Mouse (Mus musculus) CH12.LX (cell line): ENCODE results near the gene 4933427D14Rik.

Source experiments
- CTCF ChIP-seq, 2 experiments: IDR thresholded peaks in 1 of 2; conservative IDR thresholded peaks in 1 of 2; 2 replicates each; pipeline ENCODE4 v1.5.1; 2011 to 2012; ENCODE audit warnings: low read depth in 2 of 2, low read length in 2 of 2, improper control_type of control experiment in 1 of 2, inconsistent platforms in 1 of 2, mild to moderate bottlenecking in 1 of 2, moderate library complexity in 1 of 2
- ELF1 ChIP-seq: IDR thresholded peaks from 2 replicates; pipeline ENCODE4 v1.6.1; 2014; ENCODE audit warnings: low read depth, mild to moderate bottlenecking, inconsistent platforms, low read length, improper control_type of control experiment
- EP300 ChIP-seq: IDR thresholded peaks from 2 replicates; pipeline ENCODE4 v1.6.1; 2011; ENCODE audit warnings: low read length, improper control_type of control experiment
- HCFC1 ChIP-seq: IDR thresholded peaks from 2 replicates; pipeline ENCODE4 v1.6.1; 2012; ENCODE audit warnings: low read depth, mild to moderate bottlenecking, inconsistent platforms, low read length, improper control_type of control experiment
- IRF4 ChIP-seq: IDR thresholded peaks from 2 replicates; pipeline ENCODE4 v1.6.1; 2014; ENCODE audit warnings: low read depth, mild to moderate bottlenecking, inconsistent platforms, low read length, improper control_type of control experiment
- JUN ChIP-seq: IDR thresholded peaks from 2 replicates; pipeline ENCODE4 v1.6.1; 2011; ENCODE audit warnings: low read depth, mild to moderate bottlenecking, low read length, improper control_type of control experiment, moderate library complexity; ENCODE audit not compliant: insufficient read depth
- JUND ChIP-seq: conservative IDR thresholded peaks from 2 replicates; pipeline ENCODE4 v1.6.1; 2011; ENCODE audit warnings: low read depth, low read length, improper control_type of control experiment
- KAT2A ChIP-seq: IDR thresholded peaks from 2 replicates; pipeline ENCODE4 v1.6.1; 2012; ENCODE audit warnings: low read length, improper control_type of control experiment, inconsistent platforms; ENCODE audit not compliant: insufficient replicate concordance
- MAZ ChIP-seq: IDR thresholded peaks from 2 replicates; pipeline ENCODE4 v1.6.1; 2012; ENCODE audit warnings: low read depth, mild to moderate bottlenecking, inconsistent platforms, low read length, improper control_type of control experiment, moderate library complexity
- MEF2A ChIP-seq: IDR thresholded peaks from 2 replicates; pipeline ENCODE4 v1.6.1; 2014; ENCODE audit warnings: low read depth, mild to moderate bottlenecking, inconsistent platforms, low read length, improper control_type of control experiment, borderline replicate concordance
- POLR2A ChIP-seq: IDR thresholded peaks from 2 replicates; pipeline ENCODE4 v1.6.1; 2011; ENCODE audit warnings: low read depth, mild to moderate bottlenecking, improper control_type of control experiment, low read length

- TF ChIP-seq EP300, result no peak
- TF ChIP-seq CTCF (conservative IDR thresholded peaks at IDR 0.05 in 1 of 2, IDR thresholded peaks at IDR 0.05 in 1 of 2; ENCODE audit: low read depth in 2 of 2, low read length in 2 of 2), result no peak
- no peak for TF ChIP-seq HCFC1
- TF ChIP-seq MEF2A, result no peak
- TF ChIP-seq POLR2A, result no peak
- TF ChIP-seq MAZ, result no peak
- no peak for TF ChIP-seq KAT2A
- TF ChIP-seq ELF1, result no peak
- no peak for TF ChIP-seq IRF4
- TF ChIP-seq JUND, result no peak
- TF ChIP-seq JUN, result no peak
These were observed 38.0 kb upstream of the 4933427D14Rik start for GRCm38 (mm10) chr11:72245196-72245753.
